Mouse (Mus musculus) C2C12 (cell line): ENCODE data around the gene Sdcbp2.

Experiments
- CEBPB ChIP-seq: IDR thresholded peaks from one replicate; pipeline ENCODE4 v1.6.1; 2011; ENCODE audit warnings: low read depth, mild to moderate bottlenecking, control low read depth, moderate library complexity
- CTCF ChIP-seq: IDR thresholded peaks from one replicate; pipeline ENCODE4 v1.5.1; 2011; ENCODE audit not compliant: control insufficient read depth, insufficient read depth, insufficient read length
- MAX ChIP-seq: IDR thresholded peaks from one replicate; pipeline ENCODE4 v1.6.1; 2011; ENCODE audit warnings: mild to moderate bottlenecking, control low read depth
- MYOD1 ChIP-seq: IDR thresholded peaks from one replicate; pipeline ENCODE4 v1.6.1; 2011; ENCODE audit warnings: low read depth; ENCODE audit not compliant: control insufficient read depth, insufficient read length
- MYOG ChIP-seq: IDR thresholded peaks from one replicate; pipeline ENCODE4 v1.6.1; 2011; ENCODE audit not compliant: control insufficient read depth, insufficient read length; ENCODE audit errors: extremely low read depth
- USF1 ChIP-seq: IDR thresholded peaks from one replicate; pipeline ENCODE4 v1.6.1; 2011; ENCODE audit warnings: low read depth, mild to moderate bottlenecking, control low read depth, moderate library complexity

DNA sequence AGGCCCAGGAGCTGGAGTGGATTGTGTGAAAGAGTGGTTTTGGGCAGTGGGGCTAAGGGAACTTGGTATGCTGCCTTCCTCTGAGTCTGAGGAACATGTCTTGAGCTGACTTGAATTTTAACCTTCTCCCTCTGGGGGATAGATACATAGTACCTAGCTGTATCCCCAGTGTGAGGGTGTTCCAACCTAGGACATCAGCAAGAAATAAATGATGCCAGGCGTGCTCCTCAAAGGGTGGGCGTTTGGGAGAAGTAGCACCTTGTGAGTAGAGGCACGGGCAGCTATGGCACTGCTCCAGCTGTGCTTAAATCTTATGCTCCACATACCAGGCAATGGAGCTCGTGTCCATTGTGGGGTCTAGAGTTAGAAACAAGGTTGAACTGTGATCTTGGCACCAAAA lies 25.9 kb upstream of the Sdcbp2 start:
- TF ChIP-seq CTCF (no peak), CEBPB (no peak), MYOD1 (no peak), USF1 (no peak), MYOG (no peak), MAX (no peak)
